Mouse (Mus musculus) spleen, postnatal 36 days (tissue): ENCODE data around the gene Cntnap1.
"Not testable (repeated sequence)": the region's sequence is repeated elsewhere in the genome, so short reads cannot be mapped to it uniquely, and the experiment has no call there.

ENCODE experiments used
- DNase-seq, 2 experiments: peaks; one replicate each; pipeline ENCODE4 v3.0.0; 2022; ENCODE audit warnings: low spot score in 2 of 2, mixed read lengths in 1 of 2

The Cntnap1 gene

DNA sequence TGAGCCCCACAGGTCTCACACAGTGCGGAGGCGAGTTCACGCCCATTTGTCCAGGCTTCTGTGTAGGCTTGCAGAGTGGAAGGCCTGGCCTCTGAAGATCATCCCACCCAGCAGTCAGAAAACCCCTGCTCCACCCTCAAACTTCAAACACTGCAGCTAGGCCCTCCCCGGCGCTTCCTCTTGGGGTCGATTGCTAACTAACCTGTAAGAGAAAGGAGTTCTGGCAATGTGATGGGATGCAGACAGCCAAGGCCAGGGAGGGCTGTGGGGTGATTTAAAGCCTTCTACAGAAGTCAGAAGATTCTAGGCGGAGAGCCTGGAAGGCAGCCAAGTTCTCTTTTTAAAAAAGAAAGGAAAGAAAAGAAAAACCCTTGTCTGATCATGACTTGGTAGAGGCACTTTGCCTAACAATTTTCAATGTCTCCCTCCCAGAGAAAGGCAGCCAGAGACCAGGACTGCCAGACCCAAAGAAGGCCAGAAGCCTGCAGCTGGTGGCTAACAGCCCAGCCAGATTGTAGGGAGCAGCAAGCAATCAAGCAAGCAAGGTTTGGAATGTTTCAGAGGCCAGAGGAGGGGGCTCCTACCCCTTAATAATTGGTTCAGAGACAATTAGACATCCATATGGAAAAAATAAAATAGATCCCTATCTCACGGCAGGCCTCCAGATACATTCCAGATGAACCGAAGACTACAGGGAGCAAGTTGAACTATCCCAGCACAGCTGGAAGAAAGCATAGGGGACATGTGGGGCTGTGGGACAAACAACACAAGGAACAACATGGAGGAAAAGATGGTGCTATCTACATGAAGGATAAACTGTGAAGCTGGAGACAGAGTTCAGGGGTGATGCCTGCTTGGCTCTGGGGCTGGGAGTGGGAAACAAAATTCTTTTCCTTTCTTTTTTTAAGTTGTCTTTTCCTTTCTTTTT lies 20.9 kb upstream of the Cntnap1 start:
- no peak for DNase-seq

DNA sequence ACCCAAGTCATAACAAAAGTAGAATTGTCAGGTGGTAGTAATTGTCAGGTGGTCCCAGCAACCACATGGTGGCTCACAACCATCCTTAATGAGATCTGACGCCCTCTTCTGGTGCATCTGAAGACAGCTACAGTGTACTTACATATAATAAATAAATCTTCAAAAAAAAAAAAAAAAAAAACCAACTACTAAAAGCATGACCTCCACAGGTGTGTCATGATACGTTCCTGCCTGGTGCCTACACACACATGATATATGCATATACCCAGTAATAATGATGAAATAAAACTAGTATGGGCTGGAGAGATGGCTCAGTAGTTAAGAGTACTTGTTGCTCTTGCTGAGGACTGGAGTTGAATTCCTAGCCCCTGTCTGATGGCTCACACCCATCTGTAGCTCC lies 19.3 kb upstream of the Cntnap1 start:
- no peak for DNase-seq

DNA sequence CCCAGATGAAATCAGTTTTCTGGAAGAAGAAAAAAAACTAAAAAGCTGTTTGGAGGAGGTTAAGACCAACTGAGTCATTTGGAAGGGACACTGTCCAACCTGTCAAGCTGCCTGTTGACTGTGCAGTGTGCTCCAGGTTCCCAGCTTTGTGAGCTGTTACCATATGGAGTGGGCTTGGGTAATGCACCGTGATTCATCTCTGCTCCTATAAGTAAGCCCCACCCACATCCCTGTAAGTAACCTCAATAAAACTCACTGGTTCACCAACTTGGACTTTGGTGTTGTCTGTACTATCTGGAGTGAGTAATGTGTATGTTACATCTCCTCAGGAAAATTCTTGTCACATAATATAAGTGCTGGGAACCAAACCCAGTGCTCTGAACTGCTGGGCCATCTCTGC lies 17.5 kb upstream of the Cntnap1 start:
- no peak for DNase-seq

DNA sequence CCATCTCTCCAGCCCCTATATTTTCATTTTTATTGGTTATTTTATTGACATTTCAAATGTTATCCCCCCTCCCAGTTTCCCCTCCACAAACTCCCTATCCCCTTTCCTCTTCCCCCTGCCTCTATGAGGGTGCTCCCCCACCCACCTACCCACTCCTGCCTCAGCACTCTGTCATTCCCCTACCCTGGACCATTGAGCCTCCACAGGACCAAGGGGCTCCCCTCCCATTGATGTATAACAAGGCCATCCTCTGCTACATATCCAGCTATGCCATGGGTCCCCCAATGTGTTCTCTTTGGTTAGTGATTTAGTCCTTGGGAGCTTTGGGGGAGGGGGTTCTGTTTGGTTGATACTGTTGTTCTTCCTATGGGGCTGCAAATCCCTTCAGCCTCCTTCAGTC lies 15.7 kb upstream of the Cntnap1 start:
- DNase-seq: no peak

DNA sequence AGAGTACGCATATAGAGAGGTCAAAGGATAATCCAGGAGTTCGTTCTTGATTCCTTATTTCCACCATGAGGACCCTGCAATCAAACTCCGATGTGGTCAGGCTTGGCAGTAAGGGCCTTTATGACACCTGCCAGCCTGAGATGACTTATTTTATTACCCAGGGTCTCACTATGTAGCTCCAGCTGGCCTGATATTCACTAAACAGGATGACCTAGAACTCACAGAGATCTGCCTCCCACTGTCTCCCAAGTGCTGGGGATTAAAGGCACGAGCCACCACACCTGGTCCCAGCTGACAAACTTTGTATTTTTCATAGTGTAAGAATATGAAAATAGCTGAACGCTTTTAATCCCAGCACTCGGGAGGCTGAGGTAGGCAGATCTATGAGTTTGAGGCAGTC lies 15.2 kb upstream of the Cntnap1 start:
- DNase-seq: no peak

DNA sequence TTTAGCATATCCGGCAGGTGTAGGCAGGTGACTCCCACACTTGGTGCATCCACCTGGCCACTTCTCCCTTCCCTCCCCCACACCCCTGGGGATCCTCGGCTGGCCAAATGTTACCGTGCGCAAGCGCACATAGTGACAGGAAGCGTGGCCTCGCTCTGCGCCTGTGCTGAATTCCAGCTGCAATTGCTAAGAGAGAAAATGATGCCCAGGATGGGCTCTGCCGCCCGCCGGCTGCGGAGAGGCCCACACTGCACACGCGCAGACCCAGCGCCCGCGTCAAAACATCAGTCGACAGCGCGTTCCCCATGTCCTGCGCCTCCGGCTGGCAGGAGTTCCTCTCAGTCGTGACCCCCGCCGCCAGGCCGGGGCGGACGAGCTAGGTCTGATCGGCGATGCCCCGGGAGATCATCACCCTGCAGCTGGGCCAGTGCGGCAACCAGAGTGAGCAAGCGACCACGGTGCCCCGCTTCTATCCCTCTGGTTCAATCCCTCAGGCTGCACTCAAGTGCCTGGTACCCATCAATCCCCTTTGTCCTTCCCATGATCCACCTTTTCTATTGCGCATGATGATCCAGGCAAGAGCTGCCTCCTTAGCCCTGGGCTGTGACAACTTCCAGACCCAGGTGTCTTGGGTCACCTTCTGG lies 14.5 kb upstream of the Cntnap1 start, which contains the start of gene Tubg2:
Tubg2 (plus strand) TSS at position 180 of the 644 bp plus-strand sequence.
- peak; percentile 76 to 77 for DNase-seq

DNA sequence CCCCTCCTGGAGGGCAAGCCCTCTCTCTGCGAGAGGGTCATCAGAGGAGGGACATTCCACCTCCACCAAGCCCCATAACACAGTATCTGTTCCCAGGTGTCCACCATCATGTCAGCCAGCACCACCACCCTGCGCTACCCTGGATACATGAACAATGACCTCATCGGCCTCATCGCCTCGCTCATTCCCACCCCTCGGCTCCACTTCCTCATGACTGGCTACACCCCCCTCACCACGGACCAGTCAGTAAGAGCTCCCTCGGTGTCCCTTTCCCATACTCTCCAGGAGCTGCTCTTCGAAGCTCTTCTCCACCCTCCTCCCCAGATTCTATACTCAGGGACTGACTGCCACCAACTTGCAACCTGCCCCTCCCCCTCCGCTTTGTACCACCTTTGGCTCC lies 10.2 kb upstream of the Cntnap1 start:
- not testable (repeated sequence) for DNase-seq

DNA sequence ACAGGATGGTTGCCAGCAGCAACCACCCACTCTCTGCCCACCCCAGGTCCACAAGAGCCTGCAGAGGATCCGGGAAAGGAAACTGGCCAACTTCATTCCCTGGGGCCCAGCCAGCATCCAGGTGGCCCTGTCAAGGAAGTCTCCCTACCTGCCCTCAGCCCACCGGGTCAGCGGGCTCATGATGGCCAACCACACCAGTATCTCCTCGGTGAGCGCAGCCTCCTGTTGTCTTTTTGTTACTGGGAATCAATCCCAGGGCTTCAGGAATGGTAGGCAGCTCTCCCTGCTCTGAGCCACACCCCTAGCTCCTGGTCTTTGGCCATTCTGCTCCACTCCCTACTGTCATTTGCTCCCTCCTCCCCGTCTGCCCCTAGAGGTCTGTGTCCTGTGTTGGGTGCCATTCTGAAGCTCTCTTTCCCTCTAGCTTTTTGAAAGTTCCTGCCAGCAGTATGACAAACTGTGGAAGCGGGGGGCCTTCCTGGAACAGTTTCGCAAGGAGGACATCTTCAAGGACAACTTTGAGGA lies 9.3 kb upstream of the Cntnap1 start:
- not testable (repeated sequence) for DNase-seq

DNA sequence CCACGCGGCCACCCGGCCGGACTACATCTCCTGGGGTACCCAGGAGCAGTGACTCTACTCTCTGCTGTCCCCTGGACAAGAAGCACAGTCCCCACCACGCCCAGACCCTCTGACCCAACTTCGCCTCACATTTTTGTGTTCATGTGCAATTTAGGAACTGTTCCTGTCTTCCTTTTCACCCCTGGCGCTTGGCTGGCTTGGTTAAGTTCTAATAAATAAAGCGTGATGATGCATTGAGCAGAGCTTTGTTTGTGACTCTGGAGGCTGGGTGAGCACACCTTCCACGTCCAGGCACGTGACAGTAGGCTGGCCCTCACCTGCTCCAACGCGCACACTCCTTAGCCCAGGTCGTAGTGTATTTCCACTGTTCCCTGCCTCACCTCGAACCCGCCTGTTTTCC lies 8.8 kb upstream of the Cntnap1 start:
- no peak for DNase-seq

DNA sequence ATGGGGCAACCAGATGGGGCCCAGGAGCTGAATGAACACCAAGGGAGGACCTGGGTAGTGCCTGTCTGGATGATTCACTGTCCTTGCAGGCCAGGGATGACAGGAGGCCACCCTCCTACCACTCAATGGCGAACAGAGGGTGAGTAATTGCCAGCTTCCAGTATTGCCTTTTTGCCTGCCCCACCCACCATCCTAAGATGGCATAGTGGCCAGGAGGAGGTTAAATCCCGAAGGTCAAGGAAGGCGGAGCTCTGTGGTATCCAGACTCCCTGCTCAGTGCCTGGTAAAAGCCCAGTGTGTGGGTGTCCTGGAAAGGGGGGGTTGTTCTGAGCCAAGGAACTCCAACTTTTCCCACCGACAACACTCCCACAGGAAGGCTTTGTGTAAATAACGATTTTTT lies 8.0 kb upstream of the Cntnap1 start:
- DNase-seq: no peak

DNA sequence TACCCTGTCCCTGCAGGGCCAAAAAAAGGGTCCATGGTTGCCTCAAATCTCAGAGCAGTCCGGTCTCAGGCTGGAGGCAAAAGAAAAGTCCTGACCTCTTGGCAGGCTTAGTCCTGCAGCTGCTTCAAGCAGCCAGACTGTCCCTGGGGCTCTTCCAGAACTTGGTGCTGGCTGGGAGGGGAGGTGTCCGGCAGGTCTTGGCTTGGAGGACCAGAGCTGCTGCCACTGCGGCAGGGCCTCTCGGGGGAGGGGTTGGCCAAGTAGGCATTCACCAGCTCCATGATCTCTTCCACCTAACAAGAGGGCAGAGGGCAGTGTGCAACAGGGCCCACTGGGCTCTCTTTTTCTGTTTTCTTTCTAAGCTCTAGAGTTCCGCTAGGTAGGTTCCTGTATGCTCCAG lies 7.6 kb upstream of the Cntnap1 start:
- DNase-seq: no peak

DNA sequence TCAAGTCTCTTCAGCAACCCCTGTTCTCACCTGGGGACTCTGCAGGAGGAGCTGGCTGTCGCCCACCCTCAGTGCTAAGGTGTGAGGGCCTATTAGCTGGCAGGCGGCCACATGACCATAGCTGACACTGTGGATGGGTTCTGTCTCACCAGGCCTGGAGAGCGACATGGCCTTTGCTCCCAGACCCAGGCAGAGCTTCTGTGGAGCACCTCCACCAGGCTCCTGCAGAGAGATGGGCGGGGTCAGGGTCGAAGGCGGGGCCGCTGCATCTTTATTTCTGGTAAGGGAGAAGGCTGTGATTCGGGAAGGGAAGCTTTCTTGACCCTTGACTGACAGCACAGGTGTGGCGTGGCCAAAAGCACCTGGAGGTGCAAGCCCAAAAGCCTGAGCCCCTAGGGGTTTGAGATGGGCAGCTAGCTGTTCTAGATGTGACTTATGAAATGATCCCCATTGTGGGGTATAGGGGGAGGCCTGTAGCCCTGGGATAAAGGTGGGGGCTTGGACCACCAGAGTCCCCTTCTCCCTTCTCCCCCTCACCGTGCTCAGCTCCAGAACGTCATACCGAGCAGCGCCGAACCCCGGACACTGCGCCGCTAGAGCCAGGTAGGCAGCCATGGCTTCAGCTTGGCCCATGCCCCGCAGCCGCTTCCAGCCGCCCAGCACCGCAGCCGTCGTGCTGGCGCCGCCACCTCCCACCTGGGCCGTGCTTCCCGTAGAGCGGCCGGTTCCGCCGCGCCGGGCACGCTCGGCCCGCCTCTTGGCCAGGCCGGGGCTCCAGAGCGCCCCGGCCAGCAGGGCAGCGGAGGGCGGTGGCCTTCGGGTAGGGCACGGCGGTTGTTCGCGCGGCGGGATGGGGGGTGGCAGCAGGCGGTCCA lies 6.6 kb upstream of the Cntnap1 start:
- no peak for DNase-seq

DNA sequence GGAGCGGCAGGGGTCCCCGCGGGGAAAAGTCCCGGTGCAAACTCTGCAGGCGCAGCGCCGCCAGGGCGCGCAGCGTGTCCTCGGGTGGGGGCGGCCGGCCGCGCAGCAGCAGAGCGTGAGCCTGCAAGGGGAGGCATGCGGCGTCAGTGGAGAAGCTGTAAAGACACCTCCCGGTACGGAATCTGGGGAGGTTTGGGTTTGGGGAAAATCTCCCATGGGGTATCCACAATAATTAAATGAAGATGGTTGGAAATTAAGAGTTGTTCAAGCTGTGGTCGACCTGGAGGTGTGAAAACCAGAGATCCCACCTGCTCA lies 6.0 kb upstream of the Cntnap1 start:
- no peak for DNase-seq

DNA sequence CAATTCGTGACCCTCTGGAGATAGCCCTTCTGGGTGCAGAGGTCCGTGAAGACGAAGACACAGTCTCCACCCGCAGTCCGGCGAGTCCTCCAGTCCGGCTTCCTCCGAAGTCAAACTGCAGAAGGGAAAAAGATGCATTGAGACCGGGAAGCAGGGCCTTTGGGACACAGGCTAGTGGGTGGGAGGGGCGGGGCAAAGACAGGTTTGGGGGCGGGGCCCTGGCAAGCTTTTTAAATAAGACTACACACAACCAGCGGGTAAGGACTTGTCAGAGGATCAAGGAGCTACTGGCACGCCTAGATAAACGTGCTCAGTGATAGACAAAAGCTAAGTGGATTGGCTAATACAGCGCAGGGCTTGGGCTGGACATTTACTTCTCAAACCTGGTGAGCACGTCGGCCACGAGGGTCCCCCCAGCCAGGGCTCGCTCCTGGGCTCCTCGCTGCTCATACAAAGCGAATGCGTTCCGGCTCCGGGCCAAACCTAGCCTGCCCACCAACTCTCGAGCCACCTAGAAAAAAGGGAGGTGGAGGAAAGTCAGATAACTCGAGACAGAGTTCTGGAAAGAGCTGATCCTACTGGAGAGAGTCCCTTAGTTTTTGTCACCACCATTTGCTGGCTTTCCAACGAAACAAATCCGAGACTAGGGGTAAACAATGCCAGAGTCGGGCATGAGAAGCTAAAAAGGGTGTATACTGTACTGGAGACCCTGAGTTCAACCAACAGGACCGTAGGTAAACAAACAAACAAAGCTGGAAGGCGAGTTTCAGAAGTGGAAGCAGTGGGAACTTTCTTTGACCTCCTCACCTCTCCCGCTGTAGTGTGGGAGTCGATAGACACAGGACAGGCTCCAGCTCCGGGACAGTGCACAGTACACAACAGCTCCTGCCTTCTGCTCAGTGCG lies 5.4 kb upstream of the Cntnap1 start:
- DNase-seq: no peak

DNA sequence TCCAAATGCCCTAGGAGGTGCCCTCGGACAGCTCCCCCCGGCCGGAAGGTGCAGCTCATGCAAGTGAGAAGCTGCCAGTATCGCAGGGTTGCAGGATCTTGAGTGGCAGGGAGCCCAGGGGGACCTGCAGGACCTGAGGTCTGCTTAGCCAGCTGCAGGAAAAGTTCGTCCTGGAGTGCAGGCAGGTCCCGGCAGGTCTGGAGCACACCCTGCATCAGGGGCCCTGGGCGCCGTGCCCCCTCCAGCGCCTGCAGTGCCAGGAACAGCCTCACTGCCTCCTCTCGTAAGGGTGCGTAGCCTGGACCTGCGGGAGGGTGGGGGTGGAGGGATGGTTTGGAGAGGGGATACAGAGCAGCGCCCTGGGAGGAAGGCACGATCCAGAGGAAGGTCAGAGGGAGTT lies 4.0 kb upstream of the Cntnap1 start:
- DNase-seq: no peak

DNA sequence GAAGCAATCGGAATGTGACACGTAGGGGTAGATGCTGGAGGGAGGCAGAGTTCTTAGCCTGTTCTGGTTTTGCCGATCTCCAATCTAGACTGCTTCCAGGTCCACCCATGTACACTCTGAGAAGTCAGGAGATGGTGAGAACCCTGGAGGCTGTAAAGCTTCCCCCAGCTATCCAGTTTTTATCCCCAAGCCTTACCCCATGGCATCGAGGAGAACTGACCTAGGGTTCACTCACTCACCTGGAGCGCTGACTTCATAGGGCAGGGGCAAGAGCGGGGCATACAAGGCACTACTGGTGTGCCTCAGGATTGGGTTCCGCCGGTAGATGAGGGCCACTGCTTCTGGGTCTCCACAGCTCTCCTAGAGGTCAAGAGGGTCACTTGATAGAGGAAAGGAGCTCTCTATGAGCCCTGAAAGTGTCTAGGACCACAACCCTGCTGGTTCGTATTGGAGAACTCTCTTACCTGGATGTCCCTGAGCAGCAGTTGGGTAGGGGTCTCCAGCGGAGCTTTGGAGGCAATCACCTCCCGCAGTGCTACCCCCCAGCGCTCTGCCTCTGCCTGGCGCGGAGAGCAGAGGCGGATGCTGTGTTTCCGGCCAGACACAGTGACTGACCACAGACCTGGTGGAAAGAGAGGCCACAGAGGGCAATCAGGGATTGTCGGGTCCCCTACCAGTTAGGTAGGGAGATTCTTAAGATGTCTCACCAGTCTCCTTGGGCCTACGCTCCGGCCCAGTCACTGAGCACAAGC lies 2.9 kb upstream of the Cntnap1 start:
- DNase-seq: no peak

DNA sequence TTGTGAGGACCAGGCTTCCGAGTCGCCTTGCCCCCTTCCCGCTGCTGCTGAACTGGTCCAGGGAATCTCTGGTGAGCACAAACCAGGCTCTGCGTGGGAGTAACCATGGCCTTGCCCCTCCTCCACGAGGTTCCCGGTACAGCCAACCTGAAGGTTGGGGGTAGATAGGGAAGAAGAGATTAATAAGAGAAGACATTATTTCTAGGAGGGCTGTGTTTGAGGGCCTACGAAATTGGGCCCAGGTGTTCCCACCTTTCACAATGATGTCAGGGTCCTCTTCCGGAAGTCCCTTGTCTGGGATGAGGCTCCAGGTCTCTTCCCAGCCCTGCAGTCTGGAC lies 2.4 kb upstream of the Cntnap1 start:
- no peak for DNase-seq

DNA sequence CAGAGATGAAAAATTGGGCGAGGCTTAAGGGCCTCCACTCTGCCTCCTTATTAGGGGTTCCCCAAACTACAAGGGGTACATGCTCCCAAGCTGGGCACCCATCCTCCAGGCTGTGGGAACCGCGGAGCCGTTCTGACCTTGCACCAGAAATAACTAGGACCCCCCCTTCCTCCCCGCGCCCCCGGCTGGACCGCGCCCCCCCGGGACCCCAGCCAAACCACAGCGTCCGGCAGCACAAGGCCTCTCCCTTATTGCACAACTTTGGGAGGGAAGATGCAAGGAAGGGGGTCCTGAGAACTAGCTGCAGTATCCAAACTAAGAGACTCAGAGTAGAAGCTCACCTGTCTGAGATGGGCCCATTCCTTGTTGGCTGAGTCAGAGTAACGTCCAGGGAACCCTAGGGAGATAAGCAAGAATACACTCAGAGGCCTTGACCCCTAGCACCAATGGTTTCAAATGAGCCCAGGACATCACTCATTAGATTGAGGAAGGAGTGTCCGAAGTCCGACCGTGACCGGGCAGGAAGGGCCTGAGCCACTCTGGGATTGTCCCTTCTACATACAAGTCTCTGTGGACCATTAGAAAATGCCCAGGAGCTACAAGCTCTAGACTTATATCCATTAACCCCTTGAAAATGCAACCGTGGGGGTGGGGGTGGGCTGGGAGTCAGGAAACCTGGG lies 1.9 kb upstream of the Cntnap1 start:
- no peak for DNase-seq

DNA sequence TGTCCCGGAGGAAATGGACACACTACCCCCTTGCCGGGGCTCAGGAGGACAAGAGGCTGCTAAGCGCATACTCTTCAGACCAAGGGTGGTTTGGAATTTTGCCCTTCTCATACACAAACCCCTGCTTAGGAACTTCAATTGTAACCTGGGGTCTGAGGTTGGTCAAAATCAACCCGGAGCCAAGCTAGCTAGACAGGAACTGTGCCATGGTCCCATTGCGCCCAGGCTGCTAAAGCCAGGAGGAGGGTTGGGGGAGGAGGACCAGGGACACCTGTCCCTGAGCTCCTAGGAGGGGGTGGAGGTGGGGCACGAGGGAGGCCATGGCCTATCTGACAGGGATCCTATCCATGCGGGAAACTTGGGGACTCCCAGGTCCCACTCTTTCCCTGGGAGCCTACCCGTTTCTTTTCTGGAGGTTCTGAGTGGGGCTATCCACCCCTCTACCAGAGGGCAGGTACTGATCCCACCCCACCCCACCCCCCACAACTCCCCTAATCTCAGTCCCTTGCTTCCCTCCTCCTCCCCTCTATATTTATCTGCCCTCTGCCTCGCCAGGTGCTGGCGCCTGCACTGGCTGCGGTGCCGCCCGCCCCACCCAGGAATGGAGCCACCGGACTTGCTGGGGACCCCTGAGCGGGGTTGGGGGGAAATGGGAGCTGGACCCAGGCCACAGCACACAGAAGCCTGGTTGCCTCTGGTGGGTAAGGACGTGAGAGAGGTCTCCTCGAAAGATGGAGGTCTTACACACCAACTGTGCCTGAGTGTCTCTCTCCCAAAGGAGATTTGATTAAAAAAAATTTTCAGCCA lies 819 bp upstream of the Cntnap1 start:
- no peak for DNase-seq
